Mouse (Mus musculus): ENCODE results near the gene Ngly1. TPM values are rescaled to one million over a fixed set of nuclear protein-coding genes. Genes with fewer than 3 reads are reported as not detected.

Gene Ngly1
- polyA plus RNA-seq, 1 experiment from 2014 or later = 18.0 TPM

Other genes with a start within 250 kb of the Ngly1 start
- gene Oxsm, start 528 bp downstream of the Ngly1 start, polyA plus RNA-seq (2016; fragmentation: Nextera tagmentation; extraction: Ambion mirVana) = 1.3 and 1.6 TPM in 2 replicates
- gene Top2b, start 115.9 kb downstream of the Ngly1 start, polyA plus RNA-seq (2016; fragmentation: Nextera tagmentation; extraction: Ambion mirVana) = 68.7 and 71.4 TPM in 2 replicates

Measured in forebrain, embryonic 10.5 days (tissue).